Mouse (Mus musculus) limb, embryonic 10.5 days (tissue): Measurements from ENCODE around the gene Adgrg3. TPM values are rescaled to one million over a fixed set of nuclear protein-coding genes. Genes with fewer than 3 reads are reported as not detected.
A peak's percentile ranks its signal among the peaks of the same experiment; 100 is the strongest.

Source experiments
- DNase-seq: peaks from one replicate; pipeline ENCODE4 v3.0.0-alpha.2; 2017; ENCODE audit warnings: low spot score
- H3K27ac ChIP-seq: fragments of 300-500 bp; sonication (generic); 2 replicates; pipeline ENCODE4 v1.5.1; 2016; ENCODE audit warnings: mild to moderate bottlenecking
- H3K27me3 ChIP-seq: fragments of 300-500 bp; sonication (generic); 2 replicates; pipeline ENCODE4 v1.6.1; 2016; ENCODE audit warnings: low read depth, mild to moderate bottlenecking; ENCODE audit not compliant: poor library complexity, severe bottlenecking
- H3K36me3 ChIP-seq: fragments of 300-500 bp; sonication (generic); 2 replicates; pipeline ENCODE4 v1.6.1; 2016; ENCODE audit warnings: mild to moderate bottlenecking, moderate library complexity
- H3K4me1 ChIP-seq: fragments of 300-500 bp; sonication (generic); 2 replicates; pipeline ENCODE4 v1.6.1; 2016
- H3K4me3 ChIP-seq: fragments of 300-500 bp; sonication (generic); 2 replicates; pipeline ENCODE4 v1.5.1; 2016; ENCODE audit warnings: mild to moderate bottlenecking, moderate library complexity
- H3K9me3 ChIP-seq: fragments of 300-500 bp; sonication (generic); replicated peaks from 2 replicates; pipeline ENCODE4 v1.6.1; 2016; ENCODE audit warnings: mild to moderate bottlenecking
- WGBS: fragments of 180-500 bp; shearing (Covaris S2); methylation state at CpG from one replicate; pipeline ENCODE4 v1.1.7; 2016; 5-methylcytosine and 5-hydroxymethylcytosine counted together
- polyA plus RNA-seq: library from polyadenylated mRNA; unstranded; fragments of >200 nt; fragmentation: Nextera tagmentation; extraction: Ambion mirVana; gene quantifications from 2 replicates; pipeline ENCODE4 v1.2.1, GENCODE M21; 2016

Adgrg3 gene
- polyA plus RNA-seq, result 3.4 and 4.2 TPM in 2 replicates

GRCm38 (mm10) chr8:95017451-95017850 is at the start of gene Adgrg3:
Gene Adgrg3 (plus strand): TSS chr8:95017692.
- H3K4me3 ChIP-seq, result no peak within 1 kb of the TSS
- 79% methylated on average over 11 of the region's 11 CpGs for WGBS
- peaks cover 2% of the 10 kb centered on the region; the same call in 1 of the 2 replicates for H3K36me3 ChIP-seq
- H3K27ac ChIP-seq, result 0 out of 2 replicates have a peak within 1 kb of the TSS, but pooled peaks have one; percentile 28
- DNase-seq, result no peak
- H3K27me3 ChIP-seq, result no peaks in the 10 kb centered on the region
- peaks cover 6% of the 10 kb centered on the region; the same call in 1 of the 2 replicates for H3K4me1 ChIP-seq
- H3K9me3 ChIP-seq, result no peaks in the 10 kb centered on the region

GRCm38 (mm10) chr8:94973270-94973669 is 44.2 kb upstream of the Adgrg3 start:
- 88% methylated on average over 9 of the region's 9 CpGs for WGBS
- peaks cover 18% of the 10 kb centered on the region for H3K4me1 ChIP-seq
- no peak overlapping the region for H3K4me3 ChIP-seq

GRCm38 (mm10) chr8:94973786-94974185 is 43.7 kb upstream of the Adgrg3 start:
- Histone ChIP-seq H3K9me3 (no peaks in the 10 kb centered on the region), H3K4me1 (peaks cover 22% of the 10 kb centered on the region), H3K27ac (no peak overlapping the region), H3K4me3 (no peak overlapping the region), H3K27me3 (peaks cover 48% of the 10 kb centered on the region), H3K36me3 (no peaks in the 10 kb centered on the region)
- no peak for DNase-seq
- 89% methylated on average over 9 of the region's 9 CpGs for WGBS

More at GRCm38 (mm10) chr8:94973270-94973669, 44.2 kb upstream of the Adgrg3 start:
- Histone ChIP-seq H3K9me3 (no peaks in the 10 kb centered on the region), H3K27me3 (peaks cover 43% of the 10 kb centered on the region), H3K27ac (no peak overlapping the region), H3K36me3 (no peaks in the 10 kb centered on the region)
- no peak for DNase-seq

GRCm38 (mm10) chr8:94974467-94975165 is 42.9 kb upstream of the Adgrg3 start, which contains the start of gene Adgrg1:
Gene Adgrg1 (plus strand): TSS chr8:94974751.
- peaks cover 56% of the 10 kb centered on the region for H3K27me3 ChIP-seq
- no peaks in the 10 kb centered on the region for H3K9me3 ChIP-seq
- DNase-seq, result no peak
- no peak within 1 kb of the TSS for H3K4me3 ChIP-seq
- H3K36me3 ChIP-seq, result no peaks in the 10 kb centered on the region
- H3K4me1 ChIP-seq, result peaks cover 22% of the 10 kb centered on the region
- 45% methylated on average over 7 of the region's 7 CpGs for WGBS
- H3K27ac ChIP-seq, result no peak within 1 kb of the TSS

- no peaks in the 10 kb centered on the region for H3K36me3 ChIP-seq
- H3K4me3 ChIP-seq, result peak overlapping the region; percentile 42
- no peak for DNase-seq
- H3K27ac ChIP-seq, result peak overlapping the region; percentile 42
- no peaks in the 10 kb centered on the region for H3K9me3 ChIP-seq
- H3K4me1 ChIP-seq, result peaks cover 22% of the 10 kb centered on the region
- H3K27me3 ChIP-seq, result peaks cover 66% of the 10 kb centered on the region
- 12% methylated on average over 17 of the region's 17 CpGs for WGBS
These were observed 40.7 kb upstream of the Adgrg3 start for GRCm38 (mm10) chr8:94976651-94977417.

- no peak for DNase-seq
- Histone ChIP-seq H3K27ac (no peak overlapping the region), H3K9me3 (no peaks in the 10 kb centered on the region), H3K36me3 (no peaks in the 10 kb centered on the region), H3K27me3 (peaks cover 66% of the 10 kb centered on the region), H3K4me3 (0 out of 2 replicates have a peak overlapping the region, but pooled peaks have one; percentile 42), H3K4me1 (peaks cover 26% of the 10 kb centered on the region)
- WGBS, result 54% methylated on average over 9 of the region's 9 CpGs
These were observed 39.4 kb upstream of the Adgrg3 start for GRCm38 (mm10) chr8:94978131-94978530.

GRCm38 (mm10) chr8:94978593-94979319 is 38.7 kb upstream of the Adgrg3 start:
- H3K9me3 ChIP-seq, result no peaks in the 10 kb centered on the region
- H3K27ac ChIP-seq, result no peak overlapping the region
- 78% methylated on average over 13 of the region's 13 CpGs for WGBS
- no peak overlapping the region for H3K4me3 ChIP-seq
- peaks cover 33% of the 10 kb centered on the region for H3K4me1 ChIP-seq
- H3K36me3 ChIP-seq, result no peaks in the 10 kb centered on the region
- DNase-seq, result no peak
- H3K27me3 ChIP-seq, result peaks cover 69% of the 10 kb centered on the region

- DNase-seq, result no peak
- Histone ChIP-seq H3K36me3 (no peaks in the 10 kb centered on the region), H3K27me3 (peaks cover 61% of the 10 kb centered on the region), H3K4me3 (no peak overlapping the region), H3K9me3 (no peaks in the 10 kb centered on the region), H3K4me1 (peaks cover 45% of the 10 kb centered on the region), H3K27ac (no peak overlapping the region)
- WGBS, result 94% methylated on average over 5 of the region's 5 CpGs
These were observed 37.3 kb upstream of the Adgrg3 start for GRCm38 (mm10) chr8:94980176-94980575.

GRCm38 (mm10) chr8:94980976-94981375 is 36.5 kb upstream of the Adgrg3 start:
- 66% methylated on average over 8 of the region's 8 CpGs for WGBS
- H3K27me3 ChIP-seq, result peaks cover 53% of the 10 kb centered on the region
- H3K4me1 ChIP-seq, result peaks cover 49% of the 10 kb centered on the region
- no peak overlapping the region for H3K4me3 ChIP-seq
- H3K36me3 ChIP-seq, result no peaks in the 10 kb centered on the region
- H3K27ac ChIP-seq, result no peak overlapping the region
- no peak for DNase-seq
- no peaks in the 10 kb centered on the region for H3K9me3 ChIP-seq

- H3K4me3 ChIP-seq, result no peak overlapping the region
- H3K27me3 ChIP-seq, result peaks cover 44% of the 10 kb centered on the region
- H3K27ac ChIP-seq, result no peak overlapping the region
- no peaks in the 10 kb centered on the region for H3K36me3 ChIP-seq
- WGBS, result 79% methylated on average over 7 of the region's 7 CpGs
- DNase-seq, result no peak
- peaks cover 45% of the 10 kb centered on the region for H3K4me1 ChIP-seq
- H3K9me3 ChIP-seq, result no peaks in the 10 kb centered on the region
These were observed 35.6 kb upstream of the Adgrg3 start for GRCm38 (mm10) chr8:94981848-94982247.

- Histone ChIP-seq H3K9me3 (no peaks in the 10 kb centered on the region), H3K4me3 (no peak overlapping the region), H3K36me3 (no peaks in the 10 kb centered on the region), H3K4me1 (peaks cover 32% of the 10 kb centered on the region), H3K27ac (no peak overlapping the region; the same call in 1 of the 2 replicates), H3K27me3 (peaks cover 31% of the 10 kb centered on the region)
- WGBS, result 25% methylated on average over 5 of the region's 5 CpGs
- DNase-seq, result no peak
These were observed 34.3 kb upstream of the Adgrg3 start for GRCm38 (mm10) chr8:94983146-94983545.

GRCm38 (mm10) chr8:94983881-94984516 is 33.5 kb upstream of the Adgrg3 start:
- WGBS, result 28% methylated on average over 10 of the region's 10 CpGs
- H3K27ac ChIP-seq, result peak overlapping the region; percentile 37
- H3K4me1 ChIP-seq, result peaks cover 27% of the 10 kb centered on the region
- peaks cover 22% of the 10 kb centered on the region for H3K27me3 ChIP-seq
- no peak overlapping the region for H3K4me3 ChIP-seq
- no peaks in the 10 kb centered on the region for H3K36me3 ChIP-seq
- DNase-seq, result no peak
- H3K9me3 ChIP-seq, result no peaks in the 10 kb centered on the region
